Mouse (Mus musculus): Measurements from ENCODE around the gene Mmp28.

Mmp28 gene

GRCm38 (mm10) chr11:83462711-83463244 lies at the start of gene Mmp28:
Gene Mmp28 (minus strand): TSS chr11:83463071.
- DNase-seq (ENCODE audit: low read depth): peak; percentile 27

GRCm38 (mm10) chr11:83509521-83509920 lies 46.6 kb upstream of the Mmp28 start:
- DNase-seq (ENCODE audit: low read depth): no peak

- no peak for DNase-seq (ENCODE audit: low read depth)
Observed at GRCm38 (mm10) chr11:83504308-83504707, 41.4 kb upstream of the Mmp28 start.

DNA sequence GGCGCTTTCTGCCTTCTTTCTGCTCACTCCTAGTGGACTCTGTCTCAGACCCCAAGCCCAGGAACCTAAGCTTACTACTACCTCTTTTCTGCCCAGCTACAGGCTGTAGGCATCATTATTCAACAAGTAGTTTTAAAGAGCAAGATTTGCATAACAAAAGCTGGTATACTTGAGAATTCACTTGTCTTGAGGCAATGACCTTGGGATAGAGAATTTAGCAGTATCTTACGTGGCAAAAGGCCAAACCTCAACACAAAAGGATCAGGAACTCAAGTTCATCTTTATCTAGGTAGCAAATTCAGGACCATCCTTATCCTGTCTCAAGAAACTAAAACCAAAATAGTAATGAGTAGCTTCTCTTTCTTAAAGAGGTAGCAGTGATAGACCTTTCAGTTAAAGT lies 32.7 kb upstream of the Mmp28 start:
- no peak for DNase-seq (ENCODE audit: low read depth)

GRCm38 (mm10) chr11:83491488-83491887 lies 28.6 kb upstream of the Mmp28 start:
- DNase-seq (ENCODE audit: low read depth): peak; percentile 33

GRCm38 (mm10) chr11:83473235-83474016 lies 10.6 kb upstream of the Mmp28 start:
- DNase-seq (ENCODE audit: low read depth): no peak

- DNase-seq (ENCODE audit: low read depth): peak; percentile 99
Observed at GRCm38 (mm10) chr11:83472324-83473234, 9.7 kb upstream of the Mmp28 start, which contains the start of gene Taf15. Gene Taf15 (plus strand): TSS chr11:83473086.

- no peak for DNase-seq (ENCODE audit: low read depth)
Observed at GRCm38 (mm10) chr11:83471766-83472165, 8.9 kb upstream of the Mmp28 start.

DNA sequence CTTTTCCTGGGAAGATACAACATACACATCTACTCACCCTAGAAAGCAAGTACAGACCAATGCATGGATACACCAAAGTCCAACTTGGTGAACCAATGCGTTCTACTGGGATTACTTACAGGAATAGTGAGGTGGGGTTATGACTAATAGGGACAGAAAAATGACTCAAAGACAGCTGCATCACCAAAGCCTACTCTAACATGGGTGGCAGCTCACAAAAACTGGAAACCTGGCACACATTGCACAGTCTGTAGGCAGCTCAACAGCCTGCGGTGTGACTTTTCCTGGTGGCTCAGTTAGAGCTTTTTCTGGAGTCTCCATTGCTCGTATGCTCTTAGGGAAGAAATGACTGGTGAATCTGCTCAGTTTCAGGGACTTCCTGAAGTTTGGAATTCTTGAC lies 5.9 kb upstream of the Mmp28 start:
- DNase-seq (ENCODE audit: low read depth): no peak

DNA sequence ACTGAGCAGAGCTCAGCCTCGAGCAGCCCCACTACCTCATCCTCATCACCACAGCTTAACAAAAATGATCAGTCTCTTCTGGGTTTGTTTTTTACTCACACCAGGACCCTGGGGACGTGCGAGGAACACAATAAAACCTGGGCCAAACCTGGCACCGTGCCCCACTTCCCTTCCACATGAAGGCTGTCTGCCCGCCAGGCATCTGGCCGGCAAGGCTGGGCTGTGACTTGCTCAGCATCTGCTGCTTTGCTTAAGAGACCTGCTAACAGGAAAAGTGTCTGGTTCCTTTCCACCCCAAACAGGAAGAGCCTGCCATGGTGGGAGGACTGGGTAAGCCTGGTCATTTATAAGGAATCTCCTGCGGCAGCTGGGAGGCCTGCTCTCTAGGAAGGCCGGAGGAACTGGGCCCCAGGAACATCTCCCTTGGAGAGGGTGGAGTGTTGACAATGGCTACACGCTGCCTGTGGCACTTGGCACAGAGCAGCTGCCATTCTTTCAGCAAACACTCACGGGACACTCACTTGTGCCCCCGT lies 4.3 kb upstream of the Mmp28 start:
- no peak for DNase-seq (ENCODE audit: low read depth)

DNA sequence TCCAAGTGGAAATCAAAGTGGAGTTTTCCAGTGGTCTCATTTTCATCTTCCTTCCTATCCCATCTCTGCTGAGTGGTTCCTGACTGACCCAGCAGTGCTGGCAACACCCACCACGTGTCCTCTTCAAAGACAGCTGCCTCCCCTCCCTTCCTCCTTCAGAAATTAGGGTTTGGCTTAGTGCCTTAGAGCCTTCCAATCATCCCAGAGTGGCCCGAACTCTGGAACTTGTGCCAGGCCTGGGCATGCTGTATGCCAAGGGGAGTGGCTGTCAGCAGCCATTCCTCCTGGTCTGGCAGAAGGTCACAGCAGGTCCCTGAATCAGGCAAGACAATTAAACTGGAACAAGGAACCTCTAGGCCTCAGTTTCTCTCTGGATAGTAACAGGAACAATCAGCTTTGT lies 3.1 kb upstream of the Mmp28 start:
- no peak for DNase-seq (ENCODE audit: low read depth)

DNA sequence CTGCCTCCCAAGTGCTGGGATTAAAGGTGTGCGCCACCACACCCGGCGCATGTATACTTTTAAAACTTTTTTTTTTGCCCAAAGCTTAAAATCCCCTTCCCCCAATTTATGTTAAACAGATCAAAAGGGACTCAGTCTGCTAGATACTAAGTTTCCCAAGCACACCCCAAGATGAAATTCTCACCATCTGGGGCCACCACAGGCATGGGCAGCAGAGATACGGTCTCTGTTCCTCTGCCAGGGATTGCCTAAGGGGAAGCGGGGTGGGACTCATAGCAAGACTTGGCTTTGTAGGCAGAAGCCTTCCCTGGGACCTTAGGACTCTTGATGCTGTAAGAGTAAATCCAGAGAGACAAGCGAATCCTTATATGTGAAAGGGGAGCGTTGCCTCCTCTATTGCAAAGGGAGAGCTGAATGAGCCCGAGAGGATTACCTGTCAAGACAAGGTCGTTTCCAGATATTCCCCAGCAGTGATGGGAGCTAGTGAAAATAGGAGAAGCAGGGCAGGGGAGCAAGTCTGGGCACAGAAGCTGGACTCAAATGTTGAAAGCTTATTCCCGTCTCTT lies 1.3 kb downstream of the Mmp28 start:
- DNase-seq (ENCODE audit: low read depth): no peak

DNA sequence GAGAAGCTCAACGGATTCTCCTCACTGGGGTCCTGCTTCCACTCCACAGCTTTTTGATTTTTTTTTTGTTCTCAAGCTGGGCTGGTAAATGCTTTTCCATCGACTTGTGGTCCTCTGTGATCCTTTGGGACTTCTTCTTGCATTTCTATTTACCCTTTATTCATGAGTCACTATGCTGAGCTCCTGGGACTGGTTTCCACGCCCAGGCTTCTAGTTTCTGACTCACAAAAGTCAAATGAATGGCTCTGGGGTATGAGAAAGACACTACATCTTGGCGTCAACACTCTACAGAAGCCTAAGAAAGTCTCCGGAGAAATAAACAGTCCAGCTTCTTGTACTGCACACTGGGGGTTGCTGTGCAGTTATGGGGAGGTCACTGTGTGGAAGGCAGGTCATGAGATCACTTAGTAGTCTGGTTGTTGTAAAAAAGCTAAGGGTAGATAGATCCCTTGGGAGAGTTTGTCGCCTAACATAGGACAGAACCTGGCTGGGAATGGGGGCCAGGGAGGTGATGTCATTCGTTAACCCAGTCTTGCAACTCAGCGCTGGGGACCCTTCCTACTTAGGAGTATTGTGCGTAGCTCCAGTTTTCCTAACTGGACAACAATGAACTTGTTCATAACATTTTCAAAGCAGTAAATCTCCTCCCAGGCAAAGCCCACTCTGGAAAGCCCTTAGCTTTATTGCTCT lies 4.8 kb downstream of the Mmp28 start:
- DNase-seq (ENCODE audit: low read depth): no peak

DNA sequence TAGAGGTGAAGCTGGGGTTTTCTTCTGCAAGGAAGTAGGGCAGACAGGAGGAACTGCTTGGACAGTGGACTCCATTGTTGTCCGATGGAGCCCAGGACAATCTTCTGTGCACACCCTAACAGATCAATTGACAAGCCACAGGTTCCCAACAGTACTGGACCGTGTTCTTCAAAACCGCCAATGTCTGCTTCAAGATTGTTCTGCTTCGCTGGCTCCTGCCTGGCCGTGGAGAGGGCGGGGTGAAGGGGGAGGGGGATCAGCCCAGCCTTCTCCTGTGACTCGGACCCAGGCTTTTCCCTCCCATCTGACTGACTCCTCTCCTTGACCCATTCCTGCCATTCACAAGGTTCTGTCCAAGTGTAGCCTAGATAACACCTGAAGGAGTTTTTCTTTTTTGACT lies 5.6 kb downstream of the Mmp28 start:
- no peak for DNase-seq (ENCODE audit: low read depth)

DNA sequence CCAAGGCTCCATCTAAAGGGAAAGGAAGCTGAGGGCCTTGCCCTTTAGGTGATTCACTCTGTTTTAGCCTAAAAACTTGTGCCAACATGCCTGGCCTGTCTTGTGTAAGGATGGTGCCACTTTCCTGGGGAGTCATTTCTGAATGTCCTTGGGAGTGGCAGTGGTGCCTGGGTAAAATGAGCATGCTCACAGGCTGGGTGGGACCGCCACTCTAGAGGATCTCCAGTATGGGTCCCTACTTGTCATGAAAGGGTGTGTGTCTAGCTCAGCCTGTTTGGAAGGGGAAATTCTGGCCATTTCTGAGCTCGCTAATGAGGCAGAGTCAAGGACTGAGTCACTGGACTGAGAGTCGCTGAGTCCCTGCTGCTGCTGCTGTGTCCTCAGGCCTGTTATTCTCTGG lies 7.3 kb downstream of the Mmp28 start:
- no peak for DNase-seq (ENCODE audit: low read depth)

DNA sequence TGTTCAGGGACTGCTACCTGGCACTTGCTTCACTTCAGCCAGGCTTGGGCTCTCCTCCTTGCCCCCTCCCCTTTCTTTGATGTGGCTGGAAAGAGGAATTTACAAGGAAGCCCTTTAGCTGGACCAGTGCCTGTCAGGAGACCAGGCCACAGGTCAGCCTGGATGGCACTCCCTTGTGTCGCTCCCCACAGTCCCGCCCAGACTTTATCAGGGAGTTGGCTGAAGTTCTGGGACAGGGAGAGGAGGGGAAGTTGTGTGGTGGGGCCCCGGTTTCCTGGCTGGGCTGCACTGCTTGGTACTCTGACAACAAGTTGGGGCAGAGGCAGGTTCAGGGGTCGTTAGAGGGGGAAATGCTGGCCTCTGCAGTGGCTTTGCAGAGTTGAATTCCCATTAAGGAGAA lies 8.3 kb downstream of the Mmp28 start:
- no peak for DNase-seq (ENCODE audit: low read depth)

GRCm38 (mm10) chr11:83451281-83451680 lies 11.6 kb downstream of the Mmp28 start:
- DNase-seq (ENCODE audit: low read depth): no peak

GRCm38 (mm10) chr11:83450550-83450949 lies 12.3 kb downstream of the Mmp28 start:
- DNase-seq (ENCODE audit: low read depth): no peak

DNA sequence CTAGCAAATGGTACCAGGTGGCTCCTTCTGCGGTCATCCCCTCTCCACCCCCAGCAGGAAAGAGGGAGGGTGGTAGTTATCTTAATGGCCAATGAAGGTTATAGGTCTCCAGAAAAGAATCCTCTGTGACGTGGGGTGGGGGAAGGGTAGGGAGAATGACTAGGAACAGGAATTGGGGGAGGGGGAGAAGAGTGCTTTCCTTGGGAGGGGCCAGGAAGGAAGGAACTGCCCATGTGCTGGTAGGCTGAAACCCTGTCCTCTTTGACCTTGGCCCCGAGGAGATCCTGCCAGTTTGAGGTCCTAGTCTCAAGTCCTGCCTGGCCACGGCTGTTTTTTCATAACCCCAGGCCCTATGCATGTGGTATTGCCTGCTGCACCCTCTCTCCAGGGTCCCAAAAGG lies 13.6 kb downstream of the Mmp28 start:
- DNase-seq (ENCODE audit: low read depth): no peak

GRCm38 (mm10) chr11:83448927-83449236 lies 14.0 kb downstream of the Mmp28 start:
- no peak for DNase-seq (ENCODE audit: low read depth)

- no peak for DNase-seq (ENCODE audit: low read depth)
Observed at GRCm38 (mm10) chr11:83448021-83448926, 14.6 kb downstream of the Mmp28 start.

Data from induced T-regulatory cell, adult 2 months (primary cell).